Mouse (Mus musculus) megakaryocyte progenitor cell, adult 5-6 weeks (primary cell): ENCODE data around the gene Nod2. TPM values are rescaled to one million over a fixed set of nuclear protein-coding genes. Genes with fewer than 3 reads are reported as not detected.
A peak's percentile ranks its signal among the peaks of the same experiment; 100 is the strongest.

ENCODE experiments used
- ATAC-seq: replicated peaks from 2 replicates; pipeline ENCODE4 v1.8.0; 2016; ENCODE audit warnings: mild to moderate bottlenecking, moderate TSS enrichment, inconsistent platforms; ENCODE audit not compliant: poor library complexity
- total RNA-seq, 2 experiments: library from RNA; stranded (forward) in 1 of 2; stranded (reverse) in 1 of 2; fragments of 157-497, 149-512 nt in 1 of 2; fragments of 200-1000 nt in 1 of 2; gene quantifications; 2 replicates each; pipeline versions ENCODE4 v1.2.3 to v1.2.4; 2015 to 2017

The Nod2 gene
- total RNA-seq (2015), result 0.05 and 0.52 TPM in 2 replicates
- 0.17 and 0.34 TPM in 2 replicates for total RNA-seq (2017)

GRCm38 (mm10) chr8:88646837-88647778 lies at the start of gene Nod2:
Gene Nod2 (plus strand): TSS chr8:88647315.
- peak; percentile 88 for ATAC-seq

- ATAC-seq, result no peak
These were observed 48.5 kb upstream of the Nod2 start for GRCm38 (mm10) chr8:88598578-88598977.

DNA sequence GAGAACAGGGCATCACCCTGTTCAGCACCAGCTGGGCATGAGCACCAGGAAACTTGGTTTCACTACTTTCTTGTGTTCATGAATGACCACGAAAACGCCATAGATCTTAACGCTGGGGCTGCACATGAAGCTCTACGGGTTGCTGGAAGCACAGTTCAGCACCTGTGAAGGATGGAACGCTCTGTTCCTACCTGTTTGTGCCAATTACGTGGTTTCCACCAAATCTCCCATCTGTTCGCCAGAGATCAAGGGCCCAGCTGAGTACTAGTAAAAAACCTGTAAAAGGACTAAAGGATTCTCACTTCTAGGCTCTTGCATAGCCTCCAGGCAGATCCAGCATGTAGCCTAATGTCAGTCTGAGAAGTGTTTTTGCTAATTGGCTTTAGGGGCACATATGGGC lies 47.6 kb upstream of the Nod2 start:
- no peak for ATAC-seq

DNA sequence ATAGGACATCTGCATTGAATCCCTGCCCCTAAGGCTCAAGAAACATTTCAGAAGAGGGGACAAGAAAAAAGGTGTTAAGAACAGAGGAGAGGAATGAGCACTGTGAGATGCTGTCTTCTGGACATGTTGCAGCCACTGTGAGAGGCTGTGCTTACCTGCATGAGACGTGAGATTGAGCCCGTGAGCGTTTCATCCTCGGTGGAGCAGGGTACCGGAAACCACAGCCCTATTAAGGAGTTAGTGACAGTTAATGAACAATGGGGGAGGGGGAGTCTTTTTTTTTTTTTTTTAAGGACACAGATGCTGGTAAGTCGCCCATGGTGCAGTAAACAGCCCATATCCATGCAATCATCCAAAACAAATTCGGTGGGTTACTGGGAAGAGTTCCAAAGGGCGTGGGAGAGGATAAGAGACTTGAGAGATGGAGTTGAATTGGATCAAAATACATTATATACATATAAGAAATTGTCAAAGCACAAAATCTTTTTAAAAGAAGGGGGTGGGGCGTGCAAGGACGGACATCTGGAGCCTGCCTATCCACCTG lies 43.6 kb upstream of the Nod2 start:
- no peak for ATAC-seq

DNA sequence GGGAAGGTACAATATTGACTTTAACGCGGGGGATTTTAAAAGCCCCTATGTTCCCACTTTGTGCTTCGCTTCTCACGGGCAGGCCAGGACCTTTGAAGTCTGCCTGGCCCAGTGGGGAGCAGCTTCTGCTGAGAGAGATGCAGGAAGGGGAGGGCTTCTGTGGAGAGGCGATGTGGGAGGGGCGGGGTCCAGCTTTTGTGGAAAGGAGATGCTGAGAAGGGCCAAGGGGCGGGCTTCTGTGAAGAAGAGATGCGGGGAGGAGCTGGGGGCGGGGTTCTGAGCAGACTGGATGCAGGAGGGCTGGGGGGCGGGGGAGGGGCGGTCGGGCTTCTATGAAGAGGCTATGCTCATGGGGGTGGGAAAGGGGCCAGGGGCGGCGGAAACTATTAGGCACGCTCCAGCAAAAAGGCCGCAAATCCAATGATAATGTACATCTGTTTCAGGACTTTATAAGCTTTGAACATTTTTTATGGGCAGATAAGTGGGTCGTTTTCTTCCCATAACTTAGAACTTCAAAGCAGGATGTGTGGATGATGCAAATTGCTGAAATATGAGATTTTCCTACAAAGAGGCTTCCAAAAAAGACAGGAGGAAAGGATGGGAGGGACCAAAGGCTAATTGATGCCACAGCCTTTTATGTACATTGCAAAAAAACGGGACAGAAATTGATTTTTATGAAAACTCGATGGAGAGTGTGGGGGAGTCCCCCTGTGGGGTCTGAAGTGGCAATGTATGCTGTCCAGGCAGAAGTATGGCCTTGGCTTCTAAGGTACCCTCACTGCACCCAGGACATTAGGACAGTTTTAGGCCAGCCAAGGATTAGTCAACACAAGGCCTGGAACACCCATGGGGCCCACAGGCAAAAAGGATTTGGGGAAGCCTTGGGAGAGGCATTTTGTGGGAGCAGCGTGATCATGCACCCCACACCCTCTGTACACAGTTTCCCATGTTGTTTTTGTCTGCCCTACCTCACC lies 42.8 kb upstream of the Nod2 start:
- ATAC-seq, result peak; percentile 60; the same call in 1 of the 2 replicates

- no peak for ATAC-seq
These were observed 41.6 kb upstream of the Nod2 start for GRCm38 (mm10) chr8:88605361-88606040.

DNA sequence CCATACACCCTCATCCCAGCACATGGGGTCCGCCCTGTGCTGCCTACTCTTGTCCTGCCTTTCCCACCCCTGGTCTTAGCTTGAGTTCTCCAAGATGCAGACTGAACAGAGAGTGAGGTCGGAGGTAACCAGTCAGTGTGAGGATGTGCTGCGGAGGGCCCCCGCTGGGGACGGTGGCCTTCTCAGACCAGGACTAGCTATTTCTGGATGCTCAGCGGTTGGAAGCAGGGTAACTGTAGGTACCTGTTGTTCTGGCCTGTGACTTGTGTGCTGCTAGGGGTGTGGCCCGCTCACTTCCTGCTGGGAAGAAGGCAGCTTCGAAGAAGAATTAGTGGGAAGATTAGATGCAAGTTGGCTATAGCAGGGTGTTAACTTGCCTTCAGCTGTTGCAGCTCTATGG lies 38.1 kb upstream of the Nod2 start:
- no peak for ATAC-seq

DNA sequence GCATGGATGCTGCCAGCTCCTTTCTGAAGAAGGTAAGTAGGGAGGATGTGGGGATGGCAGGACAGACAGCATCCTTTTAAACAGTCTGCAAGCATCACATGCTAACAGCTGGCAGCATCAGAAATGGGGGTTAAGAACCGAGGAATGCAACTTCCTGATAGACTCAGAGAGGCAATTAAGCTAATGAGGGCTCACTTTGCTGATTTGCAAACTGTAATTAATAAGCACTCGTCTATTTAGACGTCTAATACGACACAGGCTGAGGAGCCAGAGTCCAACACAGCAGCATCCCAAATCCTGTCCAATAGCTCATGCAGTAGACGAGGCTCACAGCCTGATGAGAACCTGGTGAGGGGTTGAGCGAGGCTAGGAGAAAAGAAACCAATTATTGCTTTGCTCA lies 36.8 kb upstream of the Nod2 start:
- ATAC-seq, result no peak

DNA sequence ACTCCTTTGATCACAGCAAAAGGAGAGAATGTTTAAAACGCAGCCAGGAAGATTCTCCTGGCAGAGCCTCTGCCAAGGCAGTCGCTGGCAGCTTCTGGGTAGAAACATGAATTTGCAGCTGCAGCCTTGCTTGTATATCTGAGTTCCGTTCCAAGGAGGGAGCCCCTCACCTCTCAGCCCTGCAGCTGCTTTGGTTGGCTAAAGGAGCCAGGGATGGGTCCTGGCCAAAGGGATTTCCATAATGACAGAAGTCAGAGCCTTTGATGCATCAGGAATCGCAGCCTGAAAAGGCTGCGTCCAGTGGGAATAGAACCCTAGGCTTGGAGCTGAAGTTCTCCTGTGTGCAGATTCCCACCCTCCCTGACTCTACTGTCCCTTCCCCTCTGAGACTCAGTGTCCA lies 32.1 kb upstream of the Nod2 start:
- ATAC-seq, result no peak

DNA sequence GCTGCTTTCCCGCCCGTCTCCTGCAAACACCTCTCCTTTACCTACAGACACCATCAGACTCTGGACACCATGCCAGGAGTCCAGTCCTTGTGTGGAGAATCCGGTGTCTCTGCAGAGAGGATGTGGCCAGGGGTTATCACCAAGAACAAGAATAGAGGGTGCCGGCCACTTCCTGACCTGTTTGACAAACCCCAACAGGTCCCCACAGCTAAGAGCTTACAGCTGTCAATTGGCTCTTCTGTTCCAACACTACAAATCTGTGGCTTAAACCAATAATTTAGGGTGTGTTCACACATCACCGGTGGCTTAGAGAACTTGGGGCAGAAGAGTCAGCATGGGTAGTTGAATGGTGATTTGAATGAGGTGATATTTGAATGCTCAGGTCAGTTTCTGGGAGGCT lies 28.5 kb upstream of the Nod2 start:
- no peak for ATAC-seq

DNA sequence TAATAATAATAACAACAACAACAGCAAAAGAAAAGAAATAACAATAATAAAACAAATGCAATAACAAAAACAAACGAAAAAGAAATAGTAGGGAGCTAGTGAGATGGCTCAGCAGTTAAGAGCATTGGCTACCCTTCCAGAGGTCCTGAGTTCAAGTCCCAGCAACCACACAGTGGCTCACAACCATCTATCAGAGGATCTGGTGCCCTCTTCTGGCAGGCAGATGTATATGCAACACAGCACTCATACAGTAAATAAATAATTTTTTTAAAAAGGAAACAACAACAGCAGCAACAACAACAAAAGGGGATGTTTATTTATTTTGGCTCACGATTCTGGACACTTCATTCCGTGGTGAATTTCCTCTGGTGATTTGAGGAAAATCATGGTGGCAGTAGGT lies 27.6 kb upstream of the Nod2 start:
- ATAC-seq, result no peak

GRCm38 (mm10) chr8:88620931-88621330 lies 26.2 kb upstream of the Nod2 start:
- ATAC-seq, result no peak

DNA sequence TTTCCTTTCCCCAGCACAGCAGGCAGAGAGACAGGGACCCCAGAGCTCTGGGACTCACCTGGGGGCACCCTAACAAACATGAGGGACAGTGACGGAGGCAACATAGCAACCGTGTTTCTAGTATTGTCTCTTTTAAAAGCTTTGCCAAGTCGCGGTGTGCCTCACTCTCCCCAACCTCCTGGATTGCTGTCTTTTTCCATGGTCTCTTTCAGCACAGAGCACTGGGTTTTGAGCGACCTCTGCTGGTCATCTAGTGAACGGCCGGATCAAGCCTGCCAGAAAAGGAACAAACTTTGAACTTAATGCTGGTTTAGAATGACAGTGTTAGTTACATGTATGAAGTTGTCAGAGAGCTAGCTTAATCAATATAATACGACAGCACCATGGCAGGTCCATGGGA lies 25.7 kb upstream of the Nod2 start:
- peak; percentile 86 for ATAC-seq

- ATAC-seq, result no peak
These were observed 23.8 kb upstream of the Nod2 start for GRCm38 (mm10) chr8:88623351-88623750.

- no peak for ATAC-seq
These were observed 22.8 kb upstream of the Nod2 start for GRCm38 (mm10) chr8:88624276-88624675.

GRCm38 (mm10) chr8:88626433-88626832 lies 20.7 kb upstream of the Nod2 start:
- ATAC-seq, result peak; percentile 32

- no peak for ATAC-seq
These were observed 20.2 kb upstream of the Nod2 start for GRCm38 (mm10) chr8:88626940-88627264.

DNA sequence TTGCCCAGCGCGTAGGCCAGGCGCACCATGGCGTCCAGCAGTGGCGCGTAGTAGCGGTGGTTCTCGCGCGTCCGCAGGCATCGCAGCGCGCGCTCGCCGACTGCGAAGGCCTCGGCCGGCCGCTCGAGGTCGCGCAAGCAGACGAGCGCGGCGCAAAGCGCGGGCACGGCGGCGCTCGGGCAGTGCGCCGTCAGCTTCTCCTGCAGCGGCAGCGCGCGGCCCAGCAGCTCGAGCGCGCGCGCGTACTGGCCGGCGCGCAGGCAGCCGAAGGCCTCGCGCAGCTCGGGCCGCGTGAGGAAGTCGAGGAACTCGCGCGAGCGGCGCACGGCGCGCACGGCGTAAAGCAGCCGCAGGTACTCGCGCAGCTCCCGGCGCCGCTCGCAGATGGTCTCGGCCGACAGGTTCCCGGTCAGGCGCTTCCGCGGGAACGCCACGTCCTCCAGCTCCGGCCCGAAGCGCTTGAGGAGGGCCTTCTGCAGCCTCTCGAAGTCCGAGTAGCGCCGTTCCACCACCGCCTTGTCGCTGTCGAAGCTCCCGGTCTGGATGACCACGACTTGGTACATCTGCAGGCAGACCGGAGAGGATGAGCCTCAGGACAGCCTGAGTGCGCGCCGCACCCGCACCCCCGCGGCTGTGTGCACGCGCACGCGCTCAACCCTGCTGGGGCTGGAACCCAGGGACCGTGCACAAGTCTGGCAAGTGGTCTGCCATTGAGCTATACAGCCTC lies 19.7 kb upstream of the Nod2 start:
- ATAC-seq, result no peak

DNA sequence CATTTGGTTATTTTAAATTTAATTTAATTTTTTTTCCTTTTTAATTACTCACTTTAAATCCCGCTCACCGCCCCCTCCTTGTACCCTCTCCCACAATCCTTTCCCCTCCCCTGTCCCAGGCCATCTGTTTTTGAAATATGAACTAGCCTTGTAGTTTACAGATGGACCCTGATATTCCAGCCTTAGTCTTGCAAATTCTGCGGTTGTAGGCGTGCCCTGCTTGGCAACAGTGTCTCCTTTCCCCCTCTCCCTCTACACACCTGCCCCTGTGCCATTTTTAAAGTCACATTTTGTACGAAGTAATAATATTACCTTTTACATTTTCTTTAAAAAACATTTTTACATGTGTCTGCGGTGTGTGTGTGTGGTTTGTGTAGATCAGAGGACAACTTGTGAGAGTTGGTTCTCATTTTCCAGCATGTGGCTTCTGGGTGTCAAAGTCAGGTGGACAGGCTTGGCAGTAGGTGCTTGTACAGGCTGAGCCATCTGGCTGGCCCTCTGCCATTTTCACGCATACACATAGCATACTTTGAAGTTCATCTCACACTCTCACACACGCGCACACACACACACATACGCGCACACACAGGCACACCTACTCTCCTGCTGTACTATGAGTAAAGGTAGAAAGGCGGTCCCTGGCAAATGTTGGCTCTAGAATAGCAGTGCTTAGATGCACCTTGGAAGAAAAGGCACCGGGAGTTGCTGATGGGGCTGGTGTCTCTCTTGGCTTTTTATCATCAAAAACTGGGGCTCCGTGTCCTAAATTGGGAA lies 18.9 kb upstream of the Nod2 start:
- ATAC-seq, result no peak
